Mouse (Mus musculus) embryonic fibroblast, embryonic 13.5 days (primary cell): ENCODE measurements around the gene Aurka. TPM values are rescaled to one million over a fixed set of nuclear protein-coding genes. Genes with fewer than 3 reads are reported as not detected.
A peak's percentile ranks its signal among the peaks of the same experiment; 100 is the strongest.

Experiments
- H3K27ac ChIP-seq: 2 replicates; pipeline ENCODE4 v1.5.1; 2012; ENCODE audit warnings: low read length, control low read depth, inconsistent platforms; ENCODE audit not compliant: insufficient read depth
- H3K4me1 ChIP-seq: 2 replicates; pipeline ENCODE4 v1.6.1; 2011; ENCODE audit warnings: low read length; ENCODE audit not compliant: control insufficient read depth, insufficient read depth
- H3K4me3 ChIP-seq: 2 replicates; pipeline ENCODE4 v1.5.1; 2011; ENCODE audit warnings: mild to moderate bottlenecking, control low read depth, low read length; ENCODE audit not compliant: insufficient read depth
- CTCF ChIP-seq: IDR thresholded peaks from 2 replicates; pipeline ENCODE4 v1.5.1; 2011; ENCODE audit warnings: mild to moderate bottlenecking, control low read depth, low read length, moderate library complexity, borderline replicate concordance; ENCODE audit not compliant: insufficient read depth
- POLR2A ChIP-seq: IDR thresholded peaks from 2 replicates; pipeline ENCODE4 v1.6.1; 2011; ENCODE audit warnings: low read depth, mild to moderate bottlenecking, control low read depth, low read length, moderate library complexity
- polyA plus RNA-seq: library from polyadenylated mRNA; stranded (reverse); fragments of >200 nt; gene quantifications from 2 replicates; pipeline ENCODE4 v1.2.4, GENCODE M21; 2011; ENCODE audit warnings: low read depth; ENCODE audit not compliant: missing spikeins, insufficient read length

Gene Aurka
- polyA plus RNA-seq, 1 experiment, result 35.5 TPM

GRCm38 (mm10) chr2:172384715-172385114 is 14.4 kb upstream of the Aurka start:
- TF ChIP-seq CTCF (no peak), POLR2A (no peak)
- no peaks in the 10 kb centered on the region for H3K4me1 ChIP-seq
- no peak overlapping the region for H3K4me3 ChIP-seq
- H3K27ac ChIP-seq, result no peak overlapping the region

- no peak for TF ChIP-seq POLR2A
- TF ChIP-seq CTCF, result no peak
- no peak overlapping the region for H3K4me3 ChIP-seq
- H3K27ac ChIP-seq, result no peak overlapping the region
These were observed 11.6 kb upstream of the Aurka start for GRCm38 (mm10) chr2:172381898-172382297.

GRCm38 (mm10) chr2:172381341-172381740 is 11.0 kb upstream of the Aurka start:
- Histone ChIP-seq H3K27ac (no peak overlapping the region), H3K4me3 (no peak overlapping the region), H3K4me1 (no peaks in the 10 kb centered on the region)
- TF ChIP-seq POLR2A (no peak), CTCF (no peak)

More at GRCm38 (mm10) chr2:172381898-172382297, 11.6 kb upstream of the Aurka start:
- no peaks in the 10 kb centered on the region for H3K4me1 ChIP-seq

GRCm38 (mm10) chr2:172380513-172380912 is 10.2 kb upstream of the Aurka start:
- Histone ChIP-seq H3K27ac (no peak overlapping the region), H3K4me3 (no peak overlapping the region), H3K4me1 (no peaks in the 10 kb centered on the region)
- TF ChIP-seq POLR2A (no peak), CTCF (no peak)

GRCm38 (mm10) chr2:172378332-172378731 is 8.0 kb upstream of the Aurka start:
- no peak overlapping the region for H3K27ac ChIP-seq
- TF ChIP-seq POLR2A (no peak), CTCF (peak; percentile 76; the same call in 1 of the 2 replicates)

GRCm38 (mm10) chr2:172376999-172377515 is 6.7 kb upstream of the Aurka start:
- Histone ChIP-seq H3K4me3 (no peak overlapping the region), H3K4me1 (no peaks in the 10 kb centered on the region), H3K27ac (peak overlapping the region; percentile 39; the same call in 1 of the 2 replicates)
- TF ChIP-seq CTCF, result no peak
- TF ChIP-seq POLR2A, result no peak

More at GRCm38 (mm10) chr2:172378332-172378731, 8.0 kb upstream of the Aurka start:
- no peaks in the 10 kb centered on the region for H3K4me1 ChIP-seq
- H3K4me3 ChIP-seq, result no peak overlapping the region

- Histone ChIP-seq H3K4me3 (no peak overlapping the region), H3K4me1 (no peaks in the 10 kb centered on the region), H3K27ac (no peak overlapping the region; the same call in 1 of the 2 replicates)
- TF ChIP-seq POLR2A (no peak), CTCF (no peak)
These were observed 6.2 kb upstream of the Aurka start for GRCm38 (mm10) chr2:172376551-172376950.

- peak overlapping the region; percentile 66 for H3K4me3 ChIP-seq
- no peak overlapping the region for H3K27ac ChIP-seq
- H3K4me1 ChIP-seq, result no peaks in the 10 kb centered on the region; the same call in 1 of the 2 replicates
- TF ChIP-seq CTCF (no peak), POLR2A (no peak)
These were observed 923 bp upstream of the Aurka start for GRCm38 (mm10) chr2:172371258-172371657.

GRCm38 (mm10) chr2:172363176-172363575 is 7.2 kb downstream of the Aurka start:
- Histone ChIP-seq H3K27ac (no peak overlapping the region), H3K4me3 (no peak overlapping the region), H3K4me1 (no peaks in the 10 kb centered on the region)
- TF ChIP-seq CTCF, result no peak
- no peak for TF ChIP-seq POLR2A

- Histone ChIP-seq H3K27ac (no peak overlapping the region), H3K4me1 (no peaks in the 10 kb centered on the region), H3K4me3 (no peak overlapping the region)
- TF ChIP-seq CTCF (no peak), POLR2A (no peak)
These were observed 14.5 kb downstream of the Aurka start for GRCm38 (mm10) chr2:172355833-172356232.

GRCm38 (mm10) chr2:172354761-172355160 is 15.6 kb downstream of the Aurka start:
- no peak for TF ChIP-seq CTCF
- TF ChIP-seq POLR2A, result no peak
- H3K4me1 ChIP-seq, result no peaks in the 10 kb centered on the region
- no peak overlapping the region for H3K4me3 ChIP-seq
- no peak overlapping the region for H3K27ac ChIP-seq
